Mouse (Mus musculus) lung, postnatal 0 days (tissue): ENCODE data around the gene Gm9970.

Experiments
- CTCF ChIP-seq: IDR thresholded peaks from 2 replicates; pipeline ENCODE4 v1.5.1; 2016; ENCODE audit warnings: antibody characterized with exemption, mild to moderate bottlenecking
- EP300 ChIP-seq: IDR thresholded peaks from 2 replicates; pipeline ENCODE4 v1.6.1; 2016; ENCODE audit warnings: antibody characterized with exemption, mild to moderate bottlenecking, control low read depth

DNA sequence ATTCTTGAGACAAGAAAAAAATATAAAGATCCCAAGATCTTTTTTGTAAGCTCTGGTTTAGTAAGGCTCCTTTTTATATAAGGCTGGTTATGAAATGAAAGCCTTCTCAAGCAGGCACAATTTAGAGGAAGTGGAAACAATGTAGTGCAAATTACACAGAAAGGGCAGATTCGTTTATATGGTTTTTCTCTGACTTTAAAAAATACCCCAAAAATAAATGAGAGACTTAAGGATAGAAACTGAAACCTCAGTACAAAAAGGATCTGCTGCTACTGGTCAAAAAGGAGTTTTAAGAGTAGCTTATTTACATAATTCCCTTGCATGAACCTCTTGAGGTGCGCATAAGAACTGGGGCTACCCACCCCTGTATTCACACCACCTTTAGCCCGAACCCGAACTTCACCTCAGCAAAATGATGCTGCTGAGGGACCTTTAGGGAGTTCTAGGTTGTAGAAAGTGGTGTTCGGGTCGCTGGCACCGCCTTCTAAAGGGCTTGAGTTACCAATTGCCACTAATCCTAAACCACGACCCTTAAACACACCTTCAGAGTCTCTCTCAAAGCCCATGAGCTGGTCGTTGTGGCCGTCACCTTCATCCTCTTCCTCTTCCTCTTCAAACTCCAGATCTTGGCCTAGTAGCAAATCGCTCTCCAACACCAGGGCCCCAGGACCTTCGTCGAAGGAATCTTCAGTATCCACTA is 39.8 kb downstream of the Gm9970 start:
- TF ChIP-seq CTCF: no peak
- no peak for TF ChIP-seq EP300
